Mouse (Mus musculus) R1 (cell line): ENCODE measurements around the gene Ccdc92.

Experiments
- DNase-seq: peaks from one replicate; pipeline ENCODE4 v3.0.0-alpha.2; 2018; ENCODE audit warnings: low read depth, low spot score

The Ccdc92 gene

GRCm38 (mm10) chr5:124862013-124862866 lies at the start of gene Ccdc92, which contains the start of gene Zfp664:
Ccdc92 (minus strand) TSS chr5:124862424.
Zfp664 (plus strand) TSS chr5:124862691.
- DNase-seq = peak; percentile 97

- DNase-seq = peak; percentile 82
Measured at GRCm38 (mm10) chr5:124908860-124909259, 46.6 kb upstream of the Ccdc92 start.

- no peak for DNase-seq
Measured at GRCm38 (mm10) chr5:124906890-124907289, 44.7 kb upstream of the Ccdc92 start.

GRCm38 (mm10) chr5:124903852-124904251 lies 41.6 kb upstream of the Ccdc92 start:
- no peak for DNase-seq

- DNase-seq = no peak
Measured at GRCm38 (mm10) chr5:124902195-124902594, 40.0 kb upstream of the Ccdc92 start.

GRCm38 (mm10) chr5:124901675-124902074 lies 39.5 kb upstream of the Ccdc92 start:
- no peak for DNase-seq

- DNase-seq = no peak
Measured at GRCm38 (mm10) chr5:124900738-124901490, 38.7 kb upstream of the Ccdc92 start.

GRCm38 (mm10) chr5:124899945-124900631 lies 37.9 kb upstream of the Ccdc92 start:
- DNase-seq = peak; percentile 71

GRCm38 (mm10) chr5:124896135-124896534 lies 33.9 kb upstream of the Ccdc92 start:
- no peak for DNase-seq

- no peak for DNase-seq
Measured at GRCm38 (mm10) chr5:124891921-124892370, 29.7 kb upstream of the Ccdc92 start.

- DNase-seq = no peak
Measured at GRCm38 (mm10) chr5:124888661-124889060, 26.4 kb upstream of the Ccdc92 start.

GRCm38 (mm10) chr5:124883877-124884276 lies 21.7 kb upstream of the Ccdc92 start:
- no peak for DNase-seq

GRCm38 (mm10) chr5:124879801-124880200 lies 17.6 kb upstream of the Ccdc92 start:
- DNase-seq = no peak

- DNase-seq = no peak
Measured at GRCm38 (mm10) chr5:124879251-124879650, 17.0 kb upstream of the Ccdc92 start.

GRCm38 (mm10) chr5:124873890-124874601 lies 11.8 kb upstream of the Ccdc92 start:
- DNase-seq = no peak

- no peak for DNase-seq
Measured at GRCm38 (mm10) chr5:124873096-124873495, 10.9 kb upstream of the Ccdc92 start.

GRCm38 (mm10) chr5:124872033-124872432 lies 9.8 kb upstream of the Ccdc92 start:
- no peak for DNase-seq

- peak; percentile 43 for DNase-seq
Measured at GRCm38 (mm10) chr5:124868981-124869380, 6.8 kb upstream of the Ccdc92 start.

GRCm38 (mm10) chr5:124862871-124863741 lies 882 bp upstream of the Ccdc92 start:
- DNase-seq = peak; percentile 62

GRCm38 (mm10) chr5:124861463-124861862 lies 761 bp downstream of the Ccdc92 start:
- peak; percentile 53 for DNase-seq
